8 mouse cellular contexts compared by ENCODE assay signal in the genomic region with DNA sequence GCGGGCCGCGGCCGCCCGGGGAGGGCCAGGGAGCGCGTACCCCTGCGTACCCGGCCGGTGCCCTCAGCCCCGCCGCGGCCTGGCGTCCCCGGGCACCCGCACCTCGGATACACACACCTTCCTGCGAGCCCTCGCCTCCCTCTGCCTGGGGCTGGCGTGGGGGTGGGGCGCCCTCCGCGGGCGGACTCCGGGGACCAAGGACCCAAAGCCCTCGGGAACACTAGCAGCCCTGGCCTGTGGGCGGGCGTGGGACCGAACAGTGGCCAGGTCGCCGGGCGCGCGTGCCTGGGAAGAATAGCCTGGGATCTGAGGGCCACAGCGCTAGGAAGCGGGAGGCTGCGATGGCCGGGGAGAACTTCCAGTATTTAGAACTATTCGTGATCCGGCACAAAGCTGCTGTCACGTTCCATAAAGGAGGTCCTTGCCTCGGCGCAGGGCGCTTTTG. TPM values are rescaled to one million over a fixed set of nuclear protein-coding genes. Genes with fewer than 3 reads are reported as not detected.
DNase-seq lines count a peak whose midpoint lies in the region; ATAC-seq and TF ChIP-seq lines count a peak whose summit lies in the region.

No protein-coding gene starts in this region.

- H3K27me3 ChIP-seq in E14TG2a.4 (ENCODE audit: insufficient read depth, low read length): peaks cover 5% of the 10 kb centered on the region; the same call in 1 of the 2 replicates
- H3K27me3 ChIP-seq in embryonic facial prominence, embryonic 15.5 days: no peaks in the 10 kb centered on the region
- no peaks in the 10 kb centered on the region for H3K27me3 ChIP-seq in heart, embryonic 16.5 days (ENCODE audit: control insufficient read depth, insufficient read depth, low read length)

- TF ChIP-seq CTCF in E14TG2a.4 (conservative IDR thresholded peaks at IDR 0.05; ENCODE audit: low read length): no peak

- peak overlapping the region; percentile 93 for H3K4me3 ChIP-seq in E14TG2a.4 (replicated peaks; ENCODE audit: low read length)
- peak overlapping the region; percentile 95 for H3K4me3 ChIP-seq in embryonic facial prominence, embryonic 15.5 days (replicated peaks)
- peak overlapping the region; percentile 98 for H3K4me3 ChIP-seq in heart, embryonic 16.5 days (ENCODE audit: low read length)

- peak; percentile 82 to 86 for DNase-seq in adrenal gland, postnatal 36 days
- DNase-seq in kidney, postnatal 14 days: peak; percentile 75
- DNase-seq in lung, postnatal 14 days: peak; percentile 68
- DNase-seq in ovary, postnatal 36 days (ENCODE audit: low spot score): peak; percentile 71
- DNase-seq in thymus, postnatal 4 days: peak; percentile 83

- H3K4me1 ChIP-seq in E14TG2a.4 (replicated peaks; ENCODE audit: low read depth, low read length): peaks cover 42% of the 10 kb centered on the region
- peaks cover 24% of the 10 kb centered on the region for H3K4me1 ChIP-seq in embryonic facial prominence, embryonic 15.5 days
- peaks cover 37% of the 10 kb centered on the region for H3K4me1 ChIP-seq in heart, embryonic 16.5 days (ENCODE audit: control insufficient read depth, insufficient read depth, low read length)

- peak; percentile 61 for ATAC-seq in embryonic facial prominence, embryonic 15.5 days (ENCODE audit: insufficient number of reproducible peaks, low FRiP score, low TSS enrichment, low read depth)
- ATAC-seq in heart, embryonic 16.5 days (replicated peaks; ENCODE audit: extremely low read depth, insufficient read depth, low FRiP score): peak; percentile 78

- peak overlapping the region; percentile 92 for H3K27ac ChIP-seq in embryonic facial prominence, embryonic 15.5 days (replicated peaks)
- peak overlapping the region; percentile 94 for H3K27ac ChIP-seq in heart, embryonic 16.5 days (ENCODE audit: low read length)

- under 1% methylated on average over 44 of the region's 44 CpGs for WGBS in embryonic facial prominence, embryonic 15.5 days
- under 1% methylated on average over 39 of the region's 44 CpGs for WGBS in heart, embryonic 16.5 days

- peak overlapping the region; percentile 89 for H3K9ac ChIP-seq in embryonic facial prominence, embryonic 15.5 days
- peak overlapping the region; percentile 98 for H3K9ac ChIP-seq in heart, embryonic 16.5 days (ENCODE audit: low read length)

- no peaks in the 10 kb centered on the region for H3K9me3 ChIP-seq in E14TG2a.4 (ENCODE audit: low read length)
- H3K9me3 ChIP-seq in embryonic facial prominence, embryonic 15.5 days (replicated peaks): no peaks in the 10 kb centered on the region
- H3K9me3 ChIP-seq in heart, embryonic 16.5 days (replicated peaks; ENCODE audit: control insufficient read depth, low read length): no peaks in the 10 kb centered on the region

- no peaks in the 10 kb centered on the region for H3K36me3 ChIP-seq in E14TG2a.4 (ENCODE audit: insufficient read depth, low read length)
- H3K36me3 ChIP-seq in embryonic facial prominence, embryonic 15.5 days: no peaks in the 10 kb centered on the region
- H3K36me3 ChIP-seq in heart, embryonic 16.5 days (ENCODE audit: control insufficient read depth, insufficient read depth): no peaks in the 10 kb centered on the region

- H3K4me2 ChIP-seq in embryonic facial prominence, embryonic 15.5 days (replicated peaks): peak overlapping the region; percentile 54
- H3K4me2 ChIP-seq in heart, embryonic 16.5 days (ENCODE audit: low read depth, low read length): peak overlapping the region; percentile 94

RNA-seq across cellular contexts. Expression of gene Nck2, which starts 1.7 kb away (rescaled TPM):
- 10 to 100 TPM; 29.7 to 32.9 TPM for total RNA-seq in adrenal gland, postnatal 36 days (2021)
- 35.5 and 37.5 TPM in 2 replicates for polyA plus RNA-seq in embryonic facial prominence, embryonic 15.5 days (2015; fragmentation: Nextera tagmentation; extraction: Ambion mirVana)
- polyA plus RNA-seq in heart, embryonic 16.5 days (2015; fragmentation: Nextera tagmentation; extraction: Ambion mirVana): 27.6 and 31.2 TPM in 2 replicates

Comparison
In these comparisons a context has a peak if more than half of its experiments do, and no peak if none do; other contexts are left out.
1. Peak in every context shown above with its lines: DNase-seq, ATAC-seq, H3K4me3 ChIP-seq and H3K27ac ChIP-seq.